ENCODE assay signal across 8 mouse cellular contexts in genomic region chr9:95442321-95442731, GRCm38 (mm10). TPM values are rescaled to one million over a fixed set of nuclear protein-coding genes. Genes with fewer than 3 reads are reported as not detected.
DNase-seq lines count a peak whose midpoint lies in the region; ATAC-seq and TF ChIP-seq lines count a peak whose summit lies in the region.
"Had no signal": no experiment of that assay in that cellular context is flagged by ENCODE, and none has a peak within 500 bp of the region (broad histone marks: within the 10 kb centered on the region; RNA-seq: fewer than 3 reads in every experiment).

No protein-coding gene starts in this region.

- no peak for ATAC-seq in lung, embryonic 15.5 days (ENCODE audit: borderline replicate concordance, extremely low read depth, low FRiP score, low TSS enrichment)
- peak; percentile 48; the same call in 1 of the 2 replicates for ATAC-seq in hindbrain, embryonic 11.5 days (ENCODE audit: low FRiP score)
- ATAC-seq in limb, embryonic 11.5 days (ENCODE audit: insufficient number of reproducible peaks, low FRiP score, low TSS enrichment, low read depth) = no peak

- no peak for DNase-seq in lung, adult 2 months
- DNase-seq in embryo, embryonic 9.5 days (ENCODE audit: extremely low spot score) = peak; percentile 64
- DNase-seq in hindbrain, embryonic 11.5 days (ENCODE audit: low spot score) = peak; percentile 57
- peak; percentile 74 for DNase-seq in limb, embryonic 11.5 days (ENCODE audit: low spot score)
- DNase-seq in right cerebral cortex, adult 18-20 months = peak; percentile 37
- no peak for DNase-seq in thymus, postnatal 0 days (ENCODE audit: low spot score)
- DNase-seq: liver, embryonic 13.5 days had no signal

- H3K9me3 ChIP-seq in lung, embryonic 15.5 days = no peaks in the 10 kb centered on the region
- no peaks in the 10 kb centered on the region for H3K9me3 ChIP-seq in hindbrain, embryonic 11.5 days (ENCODE audit: control insufficient read depth, low read length)
- no peaks in the 10 kb centered on the region for H3K9me3 ChIP-seq in limb, embryonic 11.5 days (ENCODE audit: control insufficient read depth, low read length)
- H3K9me3 ChIP-seq: liver, embryonic 13.5 days had no signal

- H3K4me1 ChIP-seq in lung, embryonic 15.5 days = peaks cover 5% of the 10 kb centered on the region
- no peaks in the 10 kb centered on the region for H3K4me1 ChIP-seq in lung, adult 2 months (ENCODE audit: control insufficient read depth, insufficient read depth, low read length)
- H3K4me1 ChIP-seq in hindbrain, embryonic 11.5 days (replicated peaks; ENCODE audit: control insufficient read depth, insufficient read depth, low read length) = 0 out of 2 replicates have a peak, but pooled peaks cover 2% of the 10 kb centered on the region
- H3K4me1 ChIP-seq in limb, embryonic 11.5 days (ENCODE audit: control insufficient read depth, insufficient read depth, low read length) = no peaks in the 10 kb centered on the region
- H3K4me1 ChIP-seq: liver, embryonic 13.5 days had no signal

- TF ChIP-seq POLR2A in lung, adult 2 months (IDR thresholded peaks at IDR 0.05; ENCODE audit: borderline replicate concordance, extremely low read depth, low read depth, low read length) = no peak

- 0 out of 2 replicates have a peak overlapping the region, but pooled peaks have one; percentile 4 for H3K4me3 ChIP-seq in lung, embryonic 15.5 days
- H3K4me3 ChIP-seq in lung, adult 2 months (replicated peaks; ENCODE audit: extremely low read depth, low read depth, low read length) = no peak overlapping the region
- no peak overlapping the region for H3K4me3 ChIP-seq in hindbrain, embryonic 11.5 days (ENCODE audit: low read depth, low read length)
- no peak overlapping the region for H3K4me3 ChIP-seq in limb, embryonic 11.5 days (ENCODE audit: low read depth, low read length)
- H3K4me3 ChIP-seq: liver, embryonic 13.5 days had no signal

- H3K27ac ChIP-seq in lung, embryonic 15.5 days = no peak overlapping the region
- no peak overlapping the region for H3K27ac ChIP-seq in hindbrain, embryonic 11.5 days (ENCODE audit: low read depth, low read length)
- H3K27ac ChIP-seq in limb, embryonic 11.5 days (replicated peaks; ENCODE audit: low read depth, low read length) = no peak overlapping the region
- H3K27ac ChIP-seq: liver, embryonic 13.5 days had no signal

- H3K4me2 ChIP-seq in lung, embryonic 15.5 days = peak overlapping the region; percentile 30
- peak overlapping the region; percentile 23 for H3K4me2 ChIP-seq in hindbrain, embryonic 11.5 days (replicated peaks; ENCODE audit: low read depth, low read length)
- H3K4me2 ChIP-seq in limb, embryonic 11.5 days (ENCODE audit: low read depth, severe bottlenecking) = peak overlapping the region; percentile 32
- H3K4me2 ChIP-seq: liver, embryonic 13.5 days had no signal

- no peak overlapping the region for H3K9ac ChIP-seq in lung, embryonic 15.5 days
- H3K9ac ChIP-seq in hindbrain, embryonic 11.5 days (ENCODE audit: low read depth, low read length) = no peak overlapping the region
- H3K9ac ChIP-seq in limb, embryonic 11.5 days (ENCODE audit: low read length) = no peak overlapping the region
- H3K9ac ChIP-seq: liver, embryonic 13.5 days had no signal

- no peak for TF ChIP-seq CTCF in lung, adult 2 months (IDR thresholded peaks at IDR 0.05; ENCODE audit: insufficient read depth, low read length)

- no peaks in the 10 kb centered on the region for H3K36me3 ChIP-seq in lung, embryonic 15.5 days
- H3K36me3 ChIP-seq in hindbrain, embryonic 11.5 days (ENCODE audit: control insufficient read depth, insufficient read depth, low read length) = no peaks in the 10 kb centered on the region
- no peaks in the 10 kb centered on the region for H3K36me3 ChIP-seq in limb, embryonic 11.5 days (ENCODE audit: control insufficient read depth, insufficient read depth, low read length)
- H3K36me3 ChIP-seq: liver, embryonic 13.5 days had no signal

- no peaks in the 10 kb centered on the region for H3K27me3 ChIP-seq in lung, embryonic 15.5 days
- H3K27me3 ChIP-seq in hindbrain, embryonic 11.5 days (ENCODE audit: control insufficient read depth, insufficient read depth, low read length) = no peaks in the 10 kb centered on the region
- 0 out of 2 replicates have a peak, but pooled peaks cover 3% of the 10 kb centered on the region for H3K27me3 ChIP-seq in limb, embryonic 11.5 days (ENCODE audit: control insufficient read depth, insufficient read depth, low read length)

- WGBS in lung, embryonic 15.5 days = 10% methylated on average over 13 of the region's 13 CpGs
- 13% methylated on average over 13 of the region's 13 CpGs for WGBS in lung, adult 2 months
- 13% methylated on average over 13 of the region's 13 CpGs for WGBS in hindbrain, embryonic 11.5 days
- 7% methylated on average over 13 of the region's 13 CpGs for WGBS in limb, embryonic 11.5 days

RNA-seq across cellular contexts. Expression of gene Chst2, which starts 35.8 kb away (rescaled TPM):
- 12.1 and 12.2 TPM in 2 replicates for polyA plus RNA-seq in lung, embryonic 15.5 days (2015; fragmentation: Nextera tagmentation; extraction: Ambion mirVana)
- polyA plus RNA-seq in lung, adult 2 months (2012; rRNA removed) = 8.8 and 9.5 TPM in 2 replicates
- 7.5 and 7.8 TPM in 2 replicates for polyA plus RNA-seq in hindbrain, embryonic 11.5 days (2014; fragmentation: Nextera tagmentation; extraction: Ambion mirVana)
- polyA plus RNA-seq in limb, embryonic 11.5 days (2014; fragmentation: Nextera tagmentation; extraction: Ambion mirVana) = 4.8 and 5.9 TPM in 2 replicates
- polyA plus RNA-seq in thymus, postnatal 0 days (2015; fragmentation: Nextera tagmentation; extraction: Ambion mirVana) = 0.91 and 1.0 TPM in 2 replicates

Comparison
In these comparisons a context has a peak if more than half of its experiments do, and no peak if none do; other contexts are left out.
1. DNase-seq: peak in embryo, embryonic 9.5 days (single experiment), hindbrain, embryonic 11.5 days (single experiment), limb, embryonic 11.5 days (single experiment) and right cerebral cortex, adult 18-20 months (single experiment); none in lung, adult 2 months (single experiment) and thymus, postnatal 0 days (single experiment).
2. Peak in every context shown above with its lines, with median percentiles within 50 percentile points of each other: H3K4me2 ChIP-seq.